Mouse (Mus musculus): ENCODE results near the gene Nudt14. TPM values are rescaled to one million over a fixed set of nuclear protein-coding genes. Genes with fewer than 3 reads are reported as not detected.

Gene Nudt14
- polyA plus RNA-seq, 1 experiment from 2014 or later: 61.2 TPM

- no peak for ATAC-seq (ENCODE audit: insufficient read depth, low FRiP score, low TSS enrichment)
- no peak overlapping the region for H3K27ac ChIP-seq (ENCODE audit: low read depth, low read length)
Measured at GRCm38 (mm10) chr12:112952926-112953565, 11.1 kb upstream of the Nudt14 start.

GRCm38 (mm10) chr12:112952433-112952832 lies 10.5 kb upstream of the Nudt14 start:
- no peak for DNase-seq (ENCODE audit: low spot score)
- Histone ChIP-seq H3K27me3 (ENCODE audit: control insufficient read depth, insufficient read depth, low read length) (no peaks in the 10 kb centered on the region), H3K4me1 (ENCODE audit: control insufficient read depth, insufficient read depth, low read length) (peaks cover 8% of the 10 kb centered on the region), H3K4me2 (ENCODE audit: low read depth) (no peak overlapping the region), H3K4me3 (ENCODE audit: low read depth, low read length) (no peak overlapping the region), H3K9me3 (ENCODE audit: control insufficient read depth, low read length) (no peaks in the 10 kb centered on the region), H3K9ac (ENCODE audit: low read length) (no peak overlapping the region), H3K36me3 (ENCODE audit: control insufficient read depth, insufficient read depth, low read length) (no peaks in the 10 kb centered on the region), H3K27ac (ENCODE audit: low read depth, low read length) (no peak overlapping the region)
- 71% methylated on average over 8 of the region's 8 CpGs for WGBS
- no peak for ATAC-seq (ENCODE audit: insufficient read depth, low FRiP score, low TSS enrichment)

More at GRCm38 (mm10) chr12:112952926-112953565, 11.1 kb upstream of the Nudt14 start:
- no peak overlapping the region for H3K9ac ChIP-seq (ENCODE audit: low read length)
- no peak for DNase-seq (ENCODE audit: low spot score)
- no peaks in the 10 kb centered on the region for H3K27me3 ChIP-seq (ENCODE audit: control insufficient read depth, insufficient read depth, low read length)
- no peak overlapping the region for H3K4me2 ChIP-seq (ENCODE audit: low read depth)
- no peaks in the 10 kb centered on the region for H3K9me3 ChIP-seq (ENCODE audit: control insufficient read depth, low read length)
- no peaks in the 10 kb centered on the region for H3K36me3 ChIP-seq (ENCODE audit: control insufficient read depth, insufficient read depth, low read length)
- H3K4me3 ChIP-seq (ENCODE audit: low read depth, low read length): no peak overlapping the region
- peaks cover 8% of the 10 kb centered on the region for H3K4me1 ChIP-seq (ENCODE audit: control insufficient read depth, insufficient read depth, low read length)
- 74% methylated on average over 3 of the region's 3 CpGs for WGBS

- H3K4me3 ChIP-seq (ENCODE audit: low read depth, low read length): peak overlapping the region; percentile 52; the same call in 1 of the 2 replicates
- no peaks in the 10 kb centered on the region for H3K27me3 ChIP-seq (ENCODE audit: control insufficient read depth, insufficient read depth, low read length)
- peak overlapping the region; percentile 80 for H3K27ac ChIP-seq (ENCODE audit: low read depth, low read length)
- DNase-seq (ENCODE audit: low spot score) (no peak), ATAC-seq (ENCODE audit: insufficient read depth, low FRiP score, low TSS enrichment) (no peak)
- WGBS: 27% methylated on average over 7 of the region's 7 CpGs
- H3K4me2 ChIP-seq (ENCODE audit: low read depth): peak overlapping the region; percentile 81
- no peaks in the 10 kb centered on the region for H3K9me3 ChIP-seq (ENCODE audit: control insufficient read depth, low read length)
- no peaks in the 10 kb centered on the region for H3K36me3 ChIP-seq (ENCODE audit: control insufficient read depth, insufficient read depth, low read length)
- peaks cover 8% of the 10 kb centered on the region for H3K4me1 ChIP-seq (ENCODE audit: control insufficient read depth, insufficient read depth, low read length)
- peak overlapping the region; percentile 79; the same call in 1 of the 2 replicates for H3K9ac ChIP-seq (ENCODE audit: low read length)
Measured at GRCm38 (mm10) chr12:112951150-112951842, 9.4 kb upstream of the Nudt14 start.

- H3K4me1 ChIP-seq (ENCODE audit: control insufficient read depth, insufficient read depth, low read length): peaks cover 8% of the 10 kb centered on the region
- peak overlapping the region; percentile 81 for H3K4me2 ChIP-seq (ENCODE audit: low read depth)
- H3K36me3 ChIP-seq (ENCODE audit: control insufficient read depth, insufficient read depth, low read length): no peaks in the 10 kb centered on the region
- peak; percentile 20 for ATAC-seq (ENCODE audit: insufficient read depth, low FRiP score, low TSS enrichment)
- H3K9me3 ChIP-seq (ENCODE audit: control insufficient read depth, low read length): no peaks in the 10 kb centered on the region
- no peaks in the 10 kb centered on the region for H3K27me3 ChIP-seq (ENCODE audit: control insufficient read depth, insufficient read depth, low read length)
- DNase-seq (ENCODE audit: low spot score): no peak
- peak overlapping the region; percentile 52 for H3K4me3 ChIP-seq (ENCODE audit: low read depth, low read length)
- 8% methylated on average over 6 of the region's 6 CpGs for WGBS
- peak overlapping the region; percentile 80 for H3K27ac ChIP-seq (ENCODE audit: low read depth, low read length)
- H3K9ac ChIP-seq (ENCODE audit: low read length): peak overlapping the region; percentile 79
Measured at GRCm38 (mm10) chr12:112950761-112951129, 8.8 kb upstream of the Nudt14 start.

GRCm38 (mm10) chr12:112950040-112950760 lies 8.3 kb upstream of the Nudt14 start:
- ATAC-seq (ENCODE audit: insufficient read depth, low FRiP score, low TSS enrichment) (peak; percentile 82), DNase-seq (ENCODE audit: low spot score) (peak; percentile 94)
- peaks cover 8% of the 10 kb centered on the region for H3K4me1 ChIP-seq (ENCODE audit: control insufficient read depth, insufficient read depth, low read length)
- H3K27me3 ChIP-seq (ENCODE audit: control insufficient read depth, insufficient read depth, low read length): no peaks in the 10 kb centered on the region
- H3K9me3 ChIP-seq (ENCODE audit: control insufficient read depth, low read length): no peaks in the 10 kb centered on the region
- under 1% methylated on average over 57 of the region's 58 CpGs for WGBS
- H3K36me3 ChIP-seq (ENCODE audit: control insufficient read depth, insufficient read depth, low read length): no peaks in the 10 kb centered on the region
- peak overlapping the region; percentile 81 for H3K4me2 ChIP-seq (ENCODE audit: low read depth)
- H3K27ac ChIP-seq (ENCODE audit: low read depth, low read length): peak overlapping the region; percentile 80
- H3K4me3 ChIP-seq (ENCODE audit: low read depth, low read length): peak overlapping the region; percentile 52
- peak overlapping the region; percentile 79 for H3K9ac ChIP-seq (ENCODE audit: low read length)

DNA sequence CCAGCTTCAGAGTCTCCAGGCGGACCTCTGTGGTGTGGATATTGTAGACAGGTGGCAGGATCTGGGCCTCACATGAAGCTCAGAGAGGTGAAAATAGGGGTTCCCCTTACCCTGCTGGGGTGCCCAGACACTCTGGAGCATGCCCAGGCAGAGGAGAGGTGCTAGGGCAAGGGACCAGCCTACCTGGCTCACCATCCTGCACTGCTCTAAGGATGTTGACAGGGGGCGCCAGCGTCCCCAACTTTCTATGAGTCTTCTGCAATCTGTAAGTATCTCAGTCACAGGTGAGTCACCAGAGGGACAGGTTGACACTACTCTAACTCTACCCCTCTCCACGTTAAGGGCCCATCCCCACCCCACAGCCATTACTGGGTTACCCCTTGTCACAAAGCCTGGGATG lies 5.4 kb upstream of the Nudt14 start:
- no peak for DNase-seq (ENCODE audit: low spot score)
- Histone ChIP-seq H3K4me1 (ENCODE audit: control insufficient read depth, insufficient read depth, low read length) (peaks cover 8% of the 10 kb centered on the region), H3K36me3 (ENCODE audit: control insufficient read depth, insufficient read depth, low read length) (no peaks in the 10 kb centered on the region), H3K27me3 (ENCODE audit: control insufficient read depth, insufficient read depth, low read length) (no peaks in the 10 kb centered on the region), H3K9me3 (ENCODE audit: control insufficient read depth, low read length) (no peaks in the 10 kb centered on the region), H3K4me3 (ENCODE audit: low read depth, low read length) (no peak overlapping the region), H3K27ac (ENCODE audit: low read depth, low read length) (no peak overlapping the region), H3K9ac (ENCODE audit: low read length) (no peak overlapping the region), H3K4me2 (ENCODE audit: low read depth) (no peak overlapping the region)
- WGBS: 27% methylated on average over 4 of the region's 4 CpGs
- no peak for ATAC-seq (ENCODE audit: insufficient read depth, low FRiP score, low TSS enrichment)

- no peaks in the 10 kb centered on the region for H3K36me3 ChIP-seq (ENCODE audit: control insufficient read depth, insufficient read depth, low read length)
- DNase-seq (ENCODE audit: low spot score): no peak
- no peak for ATAC-seq (ENCODE audit: insufficient read depth, low FRiP score, low TSS enrichment)
- no peaks in the 10 kb centered on the region for H3K27me3 ChIP-seq (ENCODE audit: control insufficient read depth, insufficient read depth, low read length)
- H3K4me2 ChIP-seq (ENCODE audit: low read depth): no peak overlapping the region
- no peak overlapping the region for H3K4me3 ChIP-seq (ENCODE audit: low read depth, low read length)
- no peak overlapping the region for H3K27ac ChIP-seq (ENCODE audit: low read depth, low read length)
- 88% methylated on average over 2 of the region's 2 CpGs for WGBS
- no peaks in the 10 kb centered on the region for H3K4me1 ChIP-seq (ENCODE audit: control insufficient read depth, insufficient read depth, low read length)
- no peak overlapping the region for H3K9ac ChIP-seq (ENCODE audit: low read length)
- H3K9me3 ChIP-seq (ENCODE audit: control insufficient read depth, low read length): no peaks in the 10 kb centered on the region
Measured at GRCm38 (mm10) chr12:112943669-112944068, 1.7 kb upstream of the Nudt14 start.

DNA sequence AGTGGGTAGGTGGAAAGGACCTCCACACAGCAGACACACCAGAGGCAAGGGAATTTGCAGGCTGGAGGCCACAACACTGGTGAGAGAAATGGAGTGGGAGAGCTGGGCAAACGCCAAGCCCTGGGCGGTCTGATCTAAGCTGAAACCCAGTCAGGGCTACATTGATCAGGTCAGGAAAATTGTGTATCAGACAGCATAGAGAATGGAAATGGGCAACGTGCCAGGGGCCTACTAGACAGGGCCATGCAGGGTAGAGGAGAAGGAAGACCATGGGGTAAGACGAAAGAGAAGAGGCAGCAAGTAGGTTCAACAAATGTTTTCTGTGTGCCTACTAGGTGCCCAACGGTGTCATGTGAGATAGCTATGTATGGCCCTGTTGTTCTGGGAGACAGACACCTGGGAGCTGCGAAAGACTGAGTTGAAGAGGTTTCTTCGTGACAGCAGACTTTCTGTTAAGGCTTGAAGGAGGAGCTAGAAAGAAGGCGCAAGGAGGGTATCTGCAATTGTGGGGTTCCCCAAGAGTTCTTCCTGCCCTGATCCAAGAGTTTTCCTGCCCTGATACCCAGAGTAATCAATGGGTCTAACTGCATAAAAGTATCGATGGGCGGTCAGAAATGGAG lies 658 bp downstream of the Nudt14 start:
- no peak overlapping the region for H3K27ac ChIP-seq (ENCODE audit: low read depth, low read length)
- H3K4me3 ChIP-seq (ENCODE audit: low read depth, low read length): peak overlapping the region; percentile 73
- ATAC-seq (ENCODE audit: insufficient read depth, low FRiP score, low TSS enrichment) (no peak), DNase-seq (ENCODE audit: low spot score) (no peak)
- H3K9me3 ChIP-seq (ENCODE audit: control insufficient read depth, low read length): no peaks in the 10 kb centered on the region
- H3K36me3 ChIP-seq (ENCODE audit: control insufficient read depth, insufficient read depth, low read length): no peaks in the 10 kb centered on the region
- H3K9ac ChIP-seq (ENCODE audit: low read length): peak overlapping the region; percentile 66; the same call in 1 of the 2 replicates
- no peaks in the 10 kb centered on the region for H3K27me3 ChIP-seq (ENCODE audit: control insufficient read depth, insufficient read depth, low read length)
- WGBS: 43% methylated on average over 10 of the region's 10 CpGs
- no peaks in the 10 kb centered on the region for H3K4me1 ChIP-seq (ENCODE audit: control insufficient read depth, insufficient read depth, low read length)
- peak overlapping the region; percentile 65 for H3K4me2 ChIP-seq (ENCODE audit: low read depth)

Data from neural tube, embryonic 11.5 days (tissue).